Mouse (Mus musculus): Measurements from ENCODE around the gene A930017K11Rik. TPM values are rescaled to one million over a fixed set of nuclear protein-coding genes. Genes with fewer than 3 reads are reported as not detected.

Gene A930017K11Rik
- total and polyA plus RNA-seq, 3 experiments: not detected

GRCm38 (mm10) chr17:25922120-25922519 lies 30.2 kb downstream of the A930017K11Rik start:
- no peak overlapping the region for H3K4me2 ChIP-seq (ENCODE audit: insufficient read depth, low read depth, poor library complexity, severe bottlenecking)
- TF ChIP-seq MEF2A (IDR thresholded peaks at IDR 0.05; ENCODE audit: borderline replicate concordance, low read depth, low read length) (no peak), SMC3 (IDR thresholded peaks at IDR 0.05; ENCODE audit: low read depth, low read length) (no peak), ETS1 (conservative IDR thresholded peaks at IDR 0.05; ENCODE audit: low read depth, low read length) (no peak), ZC3H11A (IDR thresholded peaks at IDR 0.05; ENCODE audit: low read depth, low read length) (no peak), MXI1 (IDR thresholded peaks at IDR 0.05; ENCODE audit: low read depth, low read length) (no peak)
- no peak overlapping the region for H3K27ac ChIP-seq (ENCODE audit: insufficient read depth, low read depth)
- H3K27me3 ChIP-seq (replicated peaks): no peaks in the 10 kb centered on the region
- peaks cover 20 to 53% of the 10 kb centered on the region in 2 experiments for H3K36me3 ChIP-seq (replicated peaks in 1 of 2; ENCODE audit: control insufficient read depth in 1 of 2, insufficient read depth in 1 of 2, low read length in 1 of 2)
- no peak for DNase-seq (ENCODE audit: extremely low read depth)
- dilution Hi-C loops (cut with MboI; ENCODE audit: extremely low pct_ligation_motif_present, extremely low pct_unique_long_range_greater_than_20kb, low sequenced_read_pairs) (no loop called here), in situ Hi-C loops (cut with MboI; ENCODE audit: low pct_ligation_motif_present, low pct_unique_long_range_greater_than_20kb, low sequenced_read_pairs) (no loop called here)
- peaks cover 20% of the 10 kb centered on the region for H3K79me2 ChIP-seq (replicated peaks; ENCODE audit: control insufficient read depth, extremely low read depth, insufficient read depth, poor library complexity, severe bottlenecking)
- no peak overlapping the region for H3K9ac ChIP-seq (ENCODE audit: insufficient read depth, low read depth)
- no peaks in the 10 kb centered on the region for H3K9me3 ChIP-seq (replicated peaks; ENCODE audit: low read length)
- H3K4me3 ChIP-seq (replicated peaks in 1 of 3; ENCODE audit: low read depth in 2 of 3, low read length in 2 of 3, poor library complexity in 1 of 3): no peak overlapping the region
- peaks cover 12 to 23% of the 10 kb centered on the region in 2 experiments for H3K4me1 ChIP-seq (ENCODE audit: control insufficient read depth in 1 of 2, insufficient read depth in 2 of 2)

- DNase-seq (ENCODE audit: extremely low read depth): peak; percentile 99
- peaks cover 12 to 40% of the 10 kb centered on the region in 2 experiments for H3K4me1 ChIP-seq (ENCODE audit: control insufficient read depth in 1 of 2, insufficient read depth in 2 of 2)
- peak overlapping the region; percentile 84 for H3K4me2 ChIP-seq (ENCODE audit: insufficient read depth, low read depth, poor library complexity, severe bottlenecking)
- H3K9me3 ChIP-seq (replicated peaks; ENCODE audit: low read length): no peaks in the 10 kb centered on the region
- peaks cover 5 to 45% of the 10 kb centered on the region in 2 experiments for H3K36me3 ChIP-seq (replicated peaks in 1 of 2; ENCODE audit: control insufficient read depth in 1 of 2, insufficient read depth in 1 of 2, low read length in 1 of 2)
- in situ Hi-C loops (cut with MboI; ENCODE audit: low pct_ligation_motif_present, low pct_unique_long_range_greater_than_20kb, low sequenced_read_pairs) (loop anchor here (5.0 kb wide), 1 partner anchor 38 kb away; the partner anchor contains the start of gene Wfikkn1), dilution Hi-C loops (cut with MboI; ENCODE audit: extremely low pct_ligation_motif_present, extremely low pct_unique_long_range_greater_than_20kb, low sequenced_read_pairs) (no loop called here)
- H3K9ac ChIP-seq (ENCODE audit: insufficient read depth, low read depth): peak overlapping the region; percentile 77
- peak overlapping the region; percentile 86 for H3K27ac ChIP-seq (ENCODE audit: insufficient read depth, low read depth)
- no peaks in the 10 kb centered on the region for H3K27me3 ChIP-seq (replicated peaks)
- H3K79me2 ChIP-seq (replicated peaks; ENCODE audit: control insufficient read depth, extremely low read depth, insufficient read depth, poor library complexity, severe bottlenecking): peaks cover 22% of the 10 kb centered on the region
- H3K4me3 ChIP-seq (replicated peaks in 1 of 3; ENCODE audit: low read depth in 2 of 3, low read length in 2 of 3, poor library complexity in 1 of 3): peak overlapping the region; percentile 82 to 99 (median 95)
- TF ChIP-seq RAD21 (IDR thresholded peaks at IDR 0.05; ENCODE audit: low read depth, low read length): no peak
- TF ChIP-seq MXI1 (IDR thresholded peaks at IDR 0.05; ENCODE audit: low read depth, low read length): peak; percentile 71
- no peak for TF ChIP-seq TBP (conservative IDR thresholded peaks at IDR 0.05; ENCODE audit: low read depth, low read length)
- no peak for TF ChIP-seq BHLHE40 (IDR thresholded peaks at IDR 0.05; ENCODE audit: low read depth, low read length)
- TF ChIP-seq ZKSCAN1 (IDR thresholded peaks at IDR 0.05; ENCODE audit: borderline replicate concordance, low read depth, low read length): no peak
- TF ChIP-seq MAZ (IDR thresholded peaks at IDR 0.05; ENCODE audit: low read depth, low read length): peak; percentile 59
- 0 out of 2 replicates have a peak, but pooled peaks have one; percentile 41 for TF ChIP-seq UBTF (IDR thresholded peaks at IDR 0.05; ENCODE audit: low read depth, low read length)
- no peak for TF ChIP-seq E2F4 (IDR thresholded peaks at IDR 0.05; ENCODE audit: insufficient replicate concordance, low read depth, low read length)
- TF ChIP-seq MYC (IDR thresholded peaks at IDR 0.05; ENCODE audit: low read depth, low read length): no peak
- TF ChIP-seq POLR2AphosphoS2 (IDR thresholded peaks at IDR 0.05; ENCODE audit: low read depth, low read length): peak; percentile 61; the same call in 1 of the 2 replicates
- TF ChIP-seq MAFK (IDR thresholded peaks at IDR 0.05; ENCODE audit: insufficient replicate concordance, low read length): no peak; the same call in 1 of the 2 replicates
- peak; percentile 62 for TF ChIP-seq TCF12 (IDR thresholded peaks at IDR 0.05; ENCODE audit: low read depth, low read length)
- TF ChIP-seq SIN3A (IDR thresholded peaks at IDR 0.05; ENCODE audit: low read length): peak; percentile 90
- TF ChIP-seq KAT2A (IDR thresholded peaks at IDR 0.05; ENCODE audit: insufficient replicate concordance, low read length): 0 out of 2 replicates have a peak, but pooled peaks have one; percentile 33
- no peak for TF ChIP-seq ZC3H11A (IDR thresholded peaks at IDR 0.05; ENCODE audit: low read depth, low read length)
- TF ChIP-seq ELF1 (IDR thresholded peaks at IDR 0.05; ENCODE audit: low read depth, low read length): peak; percentile 79
- TF ChIP-seq CHD1 (IDR thresholded peaks at IDR 0.05; ENCODE audit: low read depth, low read length): peak; percentile 54; the same call in 1 of the 2 replicates
- peak; percentile 93 for TF ChIP-seq CHD2 (IDR thresholded peaks at IDR 0.05; ENCODE audit: low read length)
- TF ChIP-seq MAX (IDR thresholded peaks at IDR 0.05; ENCODE audit: low read length): 0 out of 2 replicates have a peak, but pooled peaks have one; percentile 57
- TF ChIP-seq ETS1 (conservative IDR thresholded peaks at IDR 0.05; ENCODE audit: low read depth, low read length): no peak; the same call in 1 of the 2 replicates
- peak; percentile 62; the same call in 1 of the 2 replicates for TF ChIP-seq IRF4 (IDR thresholded peaks at IDR 0.05; ENCODE audit: low read depth, low read length)
- no peak for TF ChIP-seq SMC3 (IDR thresholded peaks at IDR 0.05; ENCODE audit: low read depth, low read length)
- peak; percentile 70 for TF ChIP-seq NELFE (IDR thresholded peaks at IDR 0.05; ENCODE audit: low read depth, low read length)
- TF ChIP-seq RCOR1 (conservative IDR thresholded peaks at IDR 0.05; ENCODE audit: low read depth, low read length): no peak
- no peak for TF ChIP-seq GABPA (IDR thresholded peaks at IDR 0.05; ENCODE audit: insufficient replicate concordance, low read depth, low read length)
- TF ChIP-seq MEF2A (IDR thresholded peaks at IDR 0.05; ENCODE audit: borderline replicate concordance, low read depth, low read length): peak; percentile 67
- 0 out of 2 replicates have a peak, but pooled peaks have one; percentile 9 for TF ChIP-seq ZNF384 (IDR thresholded peaks at IDR 0.05; ENCODE audit: low read depth, low read length)
- no peak for TF ChIP-seq EP300 (IDR thresholded peaks at IDR 0.05; ENCODE audit: low read length)
Measured at GRCm38 (mm10) chr17:25919786-25920642, 32.4 kb downstream of the A930017K11Rik start.

Measured in CH12.LX (cell line).